Mouse (Mus musculus) ZHBTc4 (cell line): ENCODE results near the gene Zup1.
"Not testable (repeated sequence)": the region's sequence is repeated elsewhere in the genome, so short reads cannot be mapped to it uniquely, and the experiment has no call there.

ENCODE experiments used
- DNase-seq: peaks from one replicate; pipeline ENCODE4 v3.0.0-alpha.2; 2011; ENCODE audit warnings: low read depth, low spot score

Zup1 gene

GRCm38 (mm10) chr10:33950803-33951583 lies at the start of gene Zup1:
Gene Zup1, minus strand, starts transcription at chr10:33951269.
- DNase-seq, result peak; percentile 87

GRCm38 (mm10) chr10:33998397-33998796 lies 47.3 kb upstream of the Zup1 start:
- no peak for DNase-seq

- DNase-seq, result not testable (repeated sequence)
These were observed 45.6 kb upstream of the Zup1 start for GRCm38 (mm10) chr10:33996686-33997085.

- DNase-seq, result peak; percentile 93
These were observed 35.7 kb upstream of the Zup1 start for GRCm38 (mm10) chr10:33986771-33987170.

- no peak for DNase-seq
These were observed 23.9 kb upstream of the Zup1 start for GRCm38 (mm10) chr10:33974781-33975494.

- peak; percentile 31 for DNase-seq
These were observed 1.4 kb upstream of the Zup1 start for GRCm38 (mm10) chr10:33952509-33952908.

- no peak for DNase-seq
These were observed 4.7 kb downstream of the Zup1 start for GRCm38 (mm10) chr10:33946336-33946735.

- no peak for DNase-seq
These were observed 5.7 kb downstream of the Zup1 start for GRCm38 (mm10) chr10:33945390-33945789.

GRCm38 (mm10) chr10:33940702-33941101 lies 10.4 kb downstream of the Zup1 start:
- DNase-seq, result no peak

GRCm38 (mm10) chr10:33905489-33905888 lies 45.6 kb downstream of the Zup1 start:
- DNase-seq, result peak; percentile 70

GRCm38 (mm10) chr10:33904530-33905481 lies 46.3 kb downstream of the Zup1 start, which contains the start of gene Rsph4a:
Gene Rsph4a, plus strand, starts transcription at chr10:33905111.
- DNase-seq, result peak; percentile 93

- not testable (repeated sequence) for DNase-seq
These were observed 49.5 kb downstream of the Zup1 start for GRCm38 (mm10) chr10:33901520-33901919.

GRCm38 (mm10) chr10:33882411-33882810 lies 68.7 kb downstream of the Zup1 start:
- DNase-seq, result peak; percentile 71

- DNase-seq, result no peak
These were observed 78.2 kb downstream of the Zup1 start for GRCm38 (mm10) chr10:33872672-33873398.

- DNase-seq, result peak; percentile 51
These were observed 80.6 kb downstream of the Zup1 start for GRCm38 (mm10) chr10:33870441-33870840.
